Mouse (Mus musculus) Patski (cell line): Measurements from ENCODE around the gene Glt1d1. TPM values are rescaled to one million over a fixed set of nuclear protein-coding genes. Genes with fewer than 3 reads are reported as not detected.
"Not testable (repeated sequence)": the region's sequence is repeated elsewhere in the genome, so short reads cannot be mapped to it uniquely, and the experiment has no call there.

ENCODE experiments used
- ATAC-seq: fragments of 100-300 bp; one replicate; pipeline ENCODE4 v1.8.0; 2021
- CTCF ChIA-PET: fragments of 350-600 bp; sonication (Branson Sonifier 250); formaldehyde crosslinking; loops from one replicate; lab custom pipeline; 2022; ENCODE audit warnings: inconsistent platforms; lab: Charles Lee
- POLR2A ChIA-PET: fragments of 350-600 bp; sonication (Branson Sonifier 250); formaldehyde crosslinking; loops from one replicate; lab custom pipeline; 2022; ENCODE audit warnings: antibody characterized with exemption, inconsistent platforms; lab: Charles Lee
- DNase-seq: peaks from one replicate; pipeline ENCODE4 v3.0.0-alpha.2; 2011; ENCODE audit warnings: low read depth, low spot score
- H3K27me3 ChIP-seq: fragments of 371-371 bp; one replicate; pipeline ENCODE4 v1.5.1; 2021
- CTCF ChIP-seq: fragments of 100-300 bp; IDR thresholded peaks from one replicate; pipeline ENCODE4 v1.5.1; 2021
- in situ Hi-C: fragments of 300-500 bp; cut with MboI; formaldehyde crosslinking; loops from 3 replicates; pipeline ENCODE4 v1.11.1; 2018; ENCODE audit warnings: low pct_unique_long_range_greater_than_20kb, mixed read lengths
- polyA plus RNA-seq: library from polyadenylated mRNA; unstranded; gene quantifications from one replicate; pipeline ENCODE4 v1.2.3, GENCODE M21; 2021

Glt1d1 gene
- polyA plus RNA-seq, 1 experiment from 2014 or later, result 0.31 TPM

- ATAC-seq, result no peak
- no peak for DNase-seq
- ChIA-PET POLR2A (no interaction called here), CTCF (no interaction called here)
- in situ Hi-C loops, result no loop called here
- H3K27me3 ChIP-seq, result no peaks in the 10 kb centered on the region
- no peak for TF ChIP-seq CTCF
Observed at GRCm38 (mm10) chr5:127720591-127721379, 88.7 kb downstream of the Glt1d1 start.

GRCm38 (mm10) chr5:127722171-127722570 lies 90.1 kb downstream of the Glt1d1 start:
- DNase-seq, in situ Hi-C loops, H3K27me3 ChIP-seq, POLR2A ChIA-PET, ATAC-seq: not testable (repeated sequence)
- CTCF ChIA-PET, result interaction anchor here (0.8 kb wide), 1 partner anchor 44 kb away, joined by 3 read pairs; no protein-coding TSS in a partner anchor

GRCm38 (mm10) chr5:127730351-127730750 lies 98.3 kb downstream of the Glt1d1 start:
- in situ Hi-C loops, result no loop called here
- ATAC-seq (no peak), DNase-seq (no peak)
- POLR2A ChIA-PET, result no interaction called here
- TF ChIP-seq CTCF, result no peak
- CTCF ChIA-PET, result no interaction called here
- H3K27me3 ChIP-seq, result no peaks in the 10 kb centered on the region

- in situ Hi-C loops, result no loop called here
- ATAC-seq (no peak), DNase-seq (no peak)
- ChIA-PET CTCF (no interaction called here), POLR2A (no interaction called here)
- H3K27me3 ChIP-seq, result no peaks in the 10 kb centered on the region
- no peak for TF ChIP-seq CTCF
Observed at GRCm38 (mm10) chr5:127741331-127741730, 109.3 kb downstream of the Glt1d1 start.

- DNase-seq, ATAC-seq, POLR2A ChIA-PET, in situ Hi-C loops, CTCF ChIA-PET, H3K27me3 ChIP-seq: not testable (repeated sequence)
Observed at GRCm38 (mm10) chr5:127749540-127749939, 117.5 kb downstream of the Glt1d1 start.

- H3K27me3 ChIP-seq, result no peaks in the 10 kb centered on the region
- ChIA-PET POLR2A (no interaction called here), CTCF (no interaction called here)
- TF ChIP-seq CTCF, result no peak
- DNase-seq, result no peak
- in situ Hi-C loops, result no loop called here
- no peak for ATAC-seq
Observed at GRCm38 (mm10) chr5:127751262-127751975, 119.4 kb downstream of the Glt1d1 start.

GRCm38 (mm10) chr5:127755594-127755993 lies 123.5 kb downstream of the Glt1d1 start:
- ChIA-PET CTCF (no interaction called here), POLR2A (no interaction called here)
- no peaks in the 10 kb centered on the region for H3K27me3 ChIP-seq
- DNase-seq, result no peak
- ATAC-seq, result no peak
- TF ChIP-seq CTCF, result no peak
- in situ Hi-C loops, result no loop called here

- ChIA-PET POLR2A (no interaction called here), CTCF (no interaction called here)
- in situ Hi-C loops, result no loop called here
- no peaks in the 10 kb centered on the region for H3K27me3 ChIP-seq
- no peak for ATAC-seq
- no peak for DNase-seq
- TF ChIP-seq CTCF, result no peak
Observed at GRCm38 (mm10) chr5:127756011-127756410, 123.9 kb downstream of the Glt1d1 start.

- DNase-seq, result no peak
- ChIA-PET POLR2A (no interaction called here), CTCF (no interaction called here)
- no peaks in the 10 kb centered on the region for H3K27me3 ChIP-seq
- TF ChIP-seq CTCF, result no peak
- in situ Hi-C loops, result no loop called here
- ATAC-seq, result no peak
Observed at GRCm38 (mm10) chr5:127756671-127757423, 124.8 kb downstream of the Glt1d1 start.

GRCm38 (mm10) chr5:127758576-127758975 lies 126.5 kb downstream of the Glt1d1 start:
- ATAC-seq (no peak), DNase-seq (no peak)
- ChIA-PET POLR2A (no interaction called here), CTCF (no interaction called here)
- no peaks in the 10 kb centered on the region for H3K27me3 ChIP-seq
- in situ Hi-C loops, result no loop called here
- TF ChIP-seq CTCF, result no peak

Other genes starting within 250 kb of the Glt1d1 start
- gene Slc15a4, start 635 bp downstream of the Glt1d1 start, polyA plus RNA-seq, result 31.1 TPM